Mouse (Mus musculus): ENCODE measurements around the gene Laptm5. TPM values are rescaled to one million over a fixed set of nuclear protein-coding genes. Genes with fewer than 3 reads are reported as not detected.

The Laptm5 gene
- polyA plus RNA-seq, 1 experiment from 2014 or later: 64.3 TPM

DNA sequence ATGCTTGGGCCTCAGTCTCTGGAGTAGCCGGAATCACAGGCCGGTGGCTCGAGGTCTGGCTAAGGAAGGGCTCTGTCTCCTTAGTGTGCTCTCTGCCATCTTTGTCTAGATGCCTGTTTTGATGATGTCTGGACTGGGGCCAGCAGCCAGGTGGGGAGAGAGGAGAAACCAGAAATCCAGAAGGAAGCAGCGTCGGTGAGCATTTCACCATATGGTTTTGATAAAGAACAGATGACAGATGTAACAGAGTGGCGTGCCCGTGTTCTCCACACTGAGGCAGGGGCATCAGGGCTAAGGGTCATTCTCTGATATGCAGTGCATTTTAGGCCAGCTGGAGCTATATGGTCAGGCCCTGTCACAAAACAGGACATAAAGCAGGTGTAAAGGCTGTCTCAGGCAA is 12.2 kb upstream of the Laptm5 start:
- no peak for ATAC-seq
- Histone ChIP-seq H3K9ac (no peak overlapping the region), H3K4me3 (no peak overlapping the region), H3K27ac (no peak overlapping the region), H3K4me2 (no peak overlapping the region), H3K9me3 (replicated peaks) (no peaks in the 10 kb centered on the region), H3K27me3 (replicated peaks) (no peaks in the 10 kb centered on the region), H3K4me1 (peaks cover 52% of the 10 kb centered on the region), H3K36me3 (no peaks in the 10 kb centered on the region)
- 64% methylated on average over 7 of the region's 7 CpGs for WGBS (ENCODE audit: insufficient replicate concordance)

DNA sequence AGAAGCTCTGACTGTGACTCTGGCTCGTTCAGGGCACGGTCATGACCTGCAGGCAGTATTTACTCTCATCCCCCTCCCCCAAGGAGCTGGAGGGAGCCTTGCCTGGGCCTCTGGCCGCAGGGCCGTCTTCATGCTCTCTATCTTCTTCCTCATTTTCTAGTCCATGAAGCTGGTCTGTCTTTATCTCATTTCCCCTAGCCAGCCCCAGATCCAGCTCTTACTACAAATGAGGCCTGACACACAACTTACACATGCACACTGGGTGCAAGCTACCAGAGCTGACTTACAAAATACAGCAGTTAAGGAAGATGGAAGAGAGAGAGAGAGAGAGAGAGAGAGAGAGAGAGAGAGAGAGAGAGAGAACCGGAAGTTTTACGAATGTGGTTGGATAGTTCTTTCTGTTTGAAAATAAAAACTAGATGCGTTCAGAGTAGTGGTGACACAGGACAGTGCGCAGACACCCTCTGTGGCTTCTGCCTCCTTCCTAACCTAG is 10.6 kb upstream of the Laptm5 start:
- Histone ChIP-seq H3K9ac (no peak overlapping the region), H3K4me2 (peak overlapping the region; percentile 13; the same call in 1 of the 2 replicates), H3K4me1 (peaks cover 60% of the 10 kb centered on the region), H3K9me3 (replicated peaks) (no peaks in the 10 kb centered on the region), H3K4me3 (no peak overlapping the region), H3K27me3 (replicated peaks) (no peaks in the 10 kb centered on the region), H3K27ac (peak overlapping the region; percentile 75), H3K36me3 (no peaks in the 10 kb centered on the region)
- peak; percentile 62 for ATAC-seq
- WGBS (ENCODE audit: insufficient replicate concordance): 18% methylated on average over 8 of the region's 8 CpGs

DNA sequence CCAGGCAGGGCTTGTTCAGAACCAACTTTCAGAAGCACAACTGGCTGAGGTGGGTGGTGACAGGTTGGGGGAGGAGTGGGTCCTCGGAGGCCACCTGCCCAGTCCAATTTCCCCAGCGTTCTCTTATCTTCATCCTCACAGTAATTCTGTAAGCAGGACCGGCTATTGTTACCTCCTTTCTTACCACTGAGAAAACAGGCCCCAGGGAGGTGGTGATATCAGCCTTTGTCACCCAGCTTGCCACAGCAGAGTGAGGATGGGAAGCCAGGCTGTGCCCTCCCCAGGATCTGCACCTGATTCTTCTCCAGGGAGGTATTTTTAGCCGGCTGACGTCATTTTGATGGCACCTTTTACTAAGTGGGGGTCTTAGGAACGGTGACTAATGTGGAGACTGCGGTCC is 7.9 kb upstream of the Laptm5 start:
- H3K27ac ChIP-seq: no peak overlapping the region
- H3K27me3 ChIP-seq (replicated peaks): no peaks in the 10 kb centered on the region
- H3K36me3 ChIP-seq: no peaks in the 10 kb centered on the region
- no peak overlapping the region for H3K4me3 ChIP-seq
- WGBS (ENCODE audit: insufficient replicate concordance): 37% methylated on average over 7 of the region's 7 CpGs
- ATAC-seq: 0 out of 2 replicates have a peak, but pooled peaks have one; percentile 17
- H3K4me2 ChIP-seq: no peak overlapping the region
- peaks cover 78% of the 10 kb centered on the region for H3K4me1 ChIP-seq
- H3K9ac ChIP-seq: no peak overlapping the region
- no peaks in the 10 kb centered on the region for H3K9me3 ChIP-seq (replicated peaks)

DNA sequence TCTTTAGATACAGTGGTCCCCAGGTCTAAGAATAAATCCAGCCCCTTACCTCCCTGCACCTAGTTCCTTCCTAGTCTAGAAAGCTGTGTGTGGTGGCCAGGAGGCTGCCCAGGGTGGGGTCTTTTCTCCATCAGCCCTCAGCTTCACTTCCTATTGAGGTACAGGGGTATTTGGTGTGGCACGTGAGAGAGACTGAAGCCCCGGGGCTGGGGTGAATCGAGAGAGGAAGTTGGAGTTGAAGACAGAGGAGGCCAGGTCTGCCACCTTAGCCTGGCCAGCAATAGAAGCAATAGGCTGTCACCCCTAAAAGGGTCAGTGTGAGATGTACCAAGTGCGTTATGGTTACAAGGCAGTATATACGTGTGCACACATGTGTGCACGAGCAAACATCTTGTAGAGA is 7.0 kb upstream of the Laptm5 start:
- 53% methylated on average over 6 of the region's 6 CpGs for WGBS (ENCODE audit: insufficient replicate concordance)
- Histone ChIP-seq H3K9me3 (replicated peaks) (no peaks in the 10 kb centered on the region), H3K9ac (no peak overlapping the region), H3K36me3 (no peaks in the 10 kb centered on the region), H3K27me3 (replicated peaks) (no peaks in the 10 kb centered on the region), H3K4me3 (no peak overlapping the region), H3K4me1 (peaks cover 82% of the 10 kb centered on the region), H3K4me2 (no peak overlapping the region), H3K27ac (no peak overlapping the region)
- no peak for ATAC-seq

DNA sequence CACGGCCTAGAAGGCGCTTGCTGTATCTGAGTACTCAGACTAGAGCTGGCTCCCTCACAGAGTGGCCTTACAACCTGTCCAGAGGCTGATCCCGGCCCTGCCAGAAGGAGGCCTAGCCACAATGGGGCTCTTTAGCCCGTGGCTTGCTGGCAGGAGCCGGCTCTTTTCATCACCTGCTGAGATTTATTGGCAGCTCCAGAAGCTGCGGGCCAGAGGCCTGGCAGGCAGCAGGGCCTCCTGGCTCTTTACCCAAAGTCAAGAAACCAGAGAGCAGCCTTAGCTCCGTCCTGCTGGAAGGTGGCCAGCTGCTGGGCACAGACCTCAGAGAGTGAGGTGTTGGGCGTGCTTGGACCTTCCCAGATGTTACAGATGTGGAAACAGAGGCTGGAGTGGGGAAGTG is 6.6 kb upstream of the Laptm5 start:
- no peaks in the 10 kb centered on the region for H3K36me3 ChIP-seq
- H3K9me3 ChIP-seq (replicated peaks): no peaks in the 10 kb centered on the region
- H3K4me3 ChIP-seq: no peak overlapping the region
- H3K4me2 ChIP-seq: no peak overlapping the region
- ATAC-seq: no peak
- WGBS (ENCODE audit: insufficient replicate concordance): 59% methylated on average over 8 of the region's 8 CpGs
- H3K4me1 ChIP-seq: peaks cover 82% of the 10 kb centered on the region
- no peak overlapping the region for H3K9ac ChIP-seq
- no peak overlapping the region for H3K27ac ChIP-seq
- no peaks in the 10 kb centered on the region for H3K27me3 ChIP-seq (replicated peaks)

DNA sequence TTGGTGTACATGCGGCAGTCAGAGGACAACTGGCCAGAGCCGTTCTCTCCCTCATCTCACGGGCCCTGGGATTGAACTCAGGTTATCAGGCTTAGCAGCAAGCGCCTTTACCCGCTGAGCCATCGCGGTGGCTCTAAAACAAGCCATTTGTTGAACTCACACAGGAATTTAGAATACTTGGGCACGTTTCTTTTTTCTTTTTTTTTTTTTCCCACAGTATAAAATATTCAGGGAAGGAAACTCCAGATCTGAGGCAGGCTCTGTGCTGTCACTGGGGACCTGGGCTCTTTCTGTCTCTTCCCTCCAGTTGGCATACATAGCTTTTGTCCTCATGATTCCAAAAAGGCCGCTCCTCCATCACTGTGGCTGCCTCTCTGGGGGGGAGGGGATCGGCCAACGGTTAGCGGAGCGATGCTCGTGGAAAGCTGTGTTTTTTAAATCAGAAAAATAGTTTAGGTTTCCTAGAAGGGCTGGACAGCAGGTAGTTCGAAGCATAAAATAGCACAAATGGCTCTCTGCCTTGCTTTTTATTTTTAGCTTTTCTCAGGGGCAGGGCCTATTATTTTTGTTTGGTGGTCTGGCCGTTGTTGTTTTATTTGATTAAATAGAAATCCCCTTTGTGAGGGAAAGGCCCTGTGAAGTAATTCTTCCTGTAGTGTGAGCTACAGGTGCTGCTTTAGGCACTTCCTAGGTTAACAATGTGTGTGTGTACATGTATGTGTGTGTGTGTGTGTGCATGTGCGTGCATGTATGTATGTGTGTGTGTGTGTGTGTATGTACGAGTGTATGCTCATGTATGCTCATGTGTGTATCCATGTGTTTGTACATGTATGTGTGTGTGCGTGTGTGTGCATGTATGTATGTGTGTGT is 5.5 kb upstream of the Laptm5 start:
- Histone ChIP-seq H3K4me3 (no peak overlapping the region), H3K9ac (no peak overlapping the region), H3K4me2 (no peak overlapping the region), H3K27ac (no peak overlapping the region), H3K27me3 (replicated peaks) (no peaks in the 10 kb centered on the region), H3K36me3 (no peaks in the 10 kb centered on the region), H3K9me3 (replicated peaks) (no peaks in the 10 kb centered on the region), H3K4me1 (peaks cover 75% of the 10 kb centered on the region)
- 79% methylated on average over 19 of the region's 19 CpGs for WGBS (ENCODE audit: insufficient replicate concordance)
- ATAC-seq: no peak

DNA sequence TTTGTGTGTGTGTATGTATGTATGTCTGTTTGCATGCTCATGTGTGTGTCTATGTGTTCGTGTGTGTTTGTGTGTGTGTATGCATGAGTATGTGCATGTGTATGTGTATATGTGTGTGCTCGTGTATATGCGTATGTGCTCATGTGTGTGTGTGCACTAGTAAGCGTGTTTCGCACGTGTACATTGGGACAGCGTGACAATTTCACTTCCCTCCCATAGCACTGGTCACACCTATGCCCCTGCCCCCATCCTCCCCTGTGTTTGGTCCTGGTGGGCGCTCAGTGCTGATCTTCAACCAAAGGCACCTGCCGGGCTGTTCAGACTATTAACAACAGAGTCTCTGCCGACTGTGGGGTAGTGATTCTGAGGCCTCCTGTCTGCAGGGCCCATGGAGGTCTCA is 4.8 kb upstream of the Laptm5 start:
- H3K4me1 ChIP-seq: peaks cover 71% of the 10 kb centered on the region
- H3K27ac ChIP-seq: no peak overlapping the region
- no peak overlapping the region for H3K4me2 ChIP-seq
- no peak overlapping the region for H3K4me3 ChIP-seq
- WGBS (ENCODE audit: insufficient replicate concordance): 74% methylated on average over 10 of the region's 10 CpGs
- H3K9ac ChIP-seq: no peak overlapping the region
- H3K9me3 ChIP-seq (replicated peaks): no peaks in the 10 kb centered on the region
- no peak for ATAC-seq
- no peaks in the 10 kb centered on the region for H3K36me3 ChIP-seq
- no peaks in the 10 kb centered on the region for H3K27me3 ChIP-seq (replicated peaks)

DNA sequence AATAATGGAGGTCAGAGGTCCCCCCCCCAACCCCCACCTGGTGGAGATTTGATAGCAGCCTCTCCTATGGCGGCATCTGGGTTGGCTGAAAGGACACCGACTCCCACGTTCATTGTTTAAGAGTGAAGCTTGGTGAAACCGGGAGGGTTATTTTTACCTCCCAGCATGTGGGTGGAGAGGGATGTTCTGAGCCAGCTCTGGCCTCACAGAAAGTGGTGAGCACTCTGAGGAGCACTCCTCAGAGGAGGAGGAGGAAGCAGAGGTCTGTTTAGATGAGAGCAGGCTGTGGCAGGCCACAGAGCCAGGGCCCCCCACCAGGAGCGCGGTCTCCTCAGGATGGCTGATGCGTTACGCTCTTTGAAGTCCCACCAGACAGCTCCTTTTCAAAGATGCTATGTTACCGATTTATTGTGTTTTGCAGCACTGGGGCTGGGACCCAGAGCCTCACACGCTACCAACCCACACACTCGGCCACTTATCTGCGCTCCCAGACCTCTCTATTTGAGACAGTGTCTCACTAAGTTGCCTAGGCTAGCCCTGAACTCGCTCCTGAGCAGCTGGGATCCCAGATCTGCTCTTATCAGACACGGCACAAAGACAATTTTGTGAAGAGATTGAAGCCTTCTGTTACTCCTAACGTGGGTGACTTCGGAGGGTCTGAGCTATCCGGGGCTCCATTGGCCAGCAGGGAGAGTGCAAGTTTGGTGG is 3.6 kb upstream of the Laptm5 start:
- no peak overlapping the region for H3K4me3 ChIP-seq
- 17% methylated on average over 17 of the region's 17 CpGs for WGBS (ENCODE audit: insufficient replicate concordance)
- peaks cover 72% of the 10 kb centered on the region for H3K4me1 ChIP-seq
- H3K9ac ChIP-seq: no peak overlapping the region
- H3K36me3 ChIP-seq: no peaks in the 10 kb centered on the region
- no peaks in the 10 kb centered on the region for H3K9me3 ChIP-seq (replicated peaks)
- ATAC-seq: peak; percentile 59
- H3K27ac ChIP-seq: no peak overlapping the region
- no peaks in the 10 kb centered on the region for H3K27me3 ChIP-seq (replicated peaks)
- no peak overlapping the region for H3K4me2 ChIP-seq

DNA sequence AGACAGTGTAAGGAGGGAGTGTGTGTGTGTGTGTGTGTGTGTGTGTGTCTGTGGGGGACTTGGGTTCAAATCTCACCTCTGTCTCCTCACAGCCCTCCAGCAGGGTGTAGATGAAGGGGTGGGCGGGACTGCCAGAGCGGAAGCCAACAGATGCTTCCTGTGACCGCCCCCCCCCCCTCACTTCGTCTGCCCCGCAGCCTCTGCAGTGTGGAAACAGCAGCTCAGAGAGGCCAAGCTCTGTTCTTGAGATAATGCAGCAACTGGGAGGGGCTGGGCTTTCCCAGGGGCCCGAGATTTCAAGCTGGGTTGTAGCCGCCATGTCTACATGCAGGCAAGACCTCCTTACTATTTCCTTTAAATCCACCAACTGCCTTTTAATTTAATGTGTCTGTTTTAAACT is 2.3 kb upstream of the Laptm5 start:
- WGBS (ENCODE audit: insufficient replicate concordance): 6% methylated on average over 7 of the region's 7 CpGs
- peak; percentile 59; the same call in 1 of the 2 replicates for ATAC-seq
- H3K4me1 ChIP-seq: peaks cover 71% of the 10 kb centered on the region

DNA sequence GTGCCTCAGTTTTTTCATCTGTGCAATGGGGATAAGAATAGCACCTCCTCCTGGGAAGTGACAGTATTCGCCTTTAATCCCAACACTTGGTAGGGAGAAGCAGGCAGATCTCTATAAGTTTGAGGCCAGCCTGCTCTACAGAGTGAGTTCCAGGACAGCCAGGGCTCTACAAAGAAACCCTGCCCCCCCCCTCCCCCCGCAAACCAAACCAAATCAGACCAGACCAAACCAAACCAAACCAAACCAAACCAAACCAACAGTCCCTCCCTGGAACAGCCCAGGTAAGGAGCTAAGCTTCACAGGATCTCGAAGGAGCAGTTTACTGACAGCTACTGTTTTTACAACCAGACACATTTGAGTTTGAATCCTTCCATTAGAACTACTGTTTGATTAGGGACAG is 299 bp upstream of the Laptm5 start:
- Histone ChIP-seq H3K4me2 (peak overlapping the region; percentile 39), H3K4me1 (peaks cover 78% of the 10 kb centered on the region), H3K27ac (no peak overlapping the region), H3K36me3 (no peaks in the 10 kb centered on the region), H3K9ac (no peak overlapping the region), H3K27me3 (replicated peaks) (no peaks in the 10 kb centered on the region), H3K4me3 (0 out of 2 replicates have a peak overlapping the region, but pooled peaks have one; percentile 39), H3K9me3 (replicated peaks) (no peaks in the 10 kb centered on the region)
- no peak for ATAC-seq
- WGBS (ENCODE audit: insufficient replicate concordance): 49% methylated on average over 3 of the region's 3 CpGs

More for the DNA sequence above, 2.3 kb upstream of the Laptm5 start:
- Histone ChIP-seq H3K9me3 (replicated peaks) (no peaks in the 10 kb centered on the region), H3K36me3 (no peaks in the 10 kb centered on the region), H3K4me3 (no peak overlapping the region), H3K9ac (no peak overlapping the region), H3K4me2 (peak overlapping the region; percentile 3; the same call in 1 of the 2 replicates), H3K27ac (no peak overlapping the region), H3K27me3 (replicated peaks) (no peaks in the 10 kb centered on the region)

DNA sequence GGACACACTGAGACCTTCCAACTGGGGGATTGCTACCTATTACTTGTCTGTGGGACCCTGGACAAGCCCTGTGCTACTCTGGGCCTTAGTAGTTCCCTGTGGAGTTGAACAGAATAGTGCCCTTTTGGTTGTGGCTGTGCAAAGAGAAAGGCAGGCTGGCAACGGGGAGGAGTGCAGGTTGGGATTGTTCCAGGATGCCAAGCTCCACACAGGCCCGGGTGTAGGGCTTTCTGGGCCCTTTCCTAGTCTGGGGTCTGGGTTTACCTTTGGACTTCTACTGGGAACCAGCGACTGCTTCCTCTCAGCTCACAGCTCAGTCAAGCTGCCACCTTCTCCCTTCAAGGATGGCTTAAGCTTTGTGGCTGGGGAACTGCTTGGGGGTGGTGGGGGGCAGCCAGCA is 586 bp downstream of the Laptm5 start:
- peak overlapping the region; percentile 48; the same call in 1 of the 2 replicates for H3K9ac ChIP-seq
- no peak for ATAC-seq
- peaks cover 83% of the 10 kb centered on the region for H3K4me1 ChIP-seq
- peak overlapping the region; percentile 73 for H3K27ac ChIP-seq
- peak overlapping the region; percentile 39 for H3K4me2 ChIP-seq
- H3K36me3 ChIP-seq: no peaks in the 10 kb centered on the region
- peak overlapping the region; percentile 39 for H3K4me3 ChIP-seq
- H3K9me3 ChIP-seq (replicated peaks): no peaks in the 10 kb centered on the region
- WGBS (ENCODE audit: insufficient replicate concordance): 22% methylated on average over 3 of the region's 3 CpGs
- H3K27me3 ChIP-seq (replicated peaks): no peaks in the 10 kb centered on the region

DNA sequence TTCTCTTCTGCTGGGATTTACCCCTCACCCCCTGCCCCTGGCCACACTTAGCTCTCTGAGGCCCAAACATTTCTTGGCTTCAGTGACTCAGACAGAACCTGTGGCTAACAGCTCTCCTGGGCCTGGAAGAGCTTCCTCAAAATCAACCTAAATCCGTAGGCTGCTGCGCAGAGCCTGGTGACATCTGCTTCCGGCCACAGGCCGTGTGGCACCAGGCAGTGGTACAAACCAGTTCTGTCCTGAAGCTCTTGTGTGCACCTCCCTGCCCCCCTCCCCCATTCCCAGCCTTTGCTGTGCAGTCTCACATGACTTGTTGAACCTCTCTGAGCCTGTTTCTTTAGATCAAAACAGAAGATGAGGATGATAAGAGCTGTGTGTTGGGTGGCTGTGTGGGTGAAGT is 1.1 kb downstream of the Laptm5 start:
- peak overlapping the region; percentile 39 for H3K4me3 ChIP-seq
- WGBS (ENCODE audit: insufficient replicate concordance): 21% methylated on average over 4 of the region's 4 CpGs
- H3K4me2 ChIP-seq: peak overlapping the region; percentile 39
- no peaks in the 10 kb centered on the region for H3K36me3 ChIP-seq
- peak overlapping the region; percentile 73 for H3K27ac ChIP-seq
- H3K9ac ChIP-seq: no peak overlapping the region
- H3K4me1 ChIP-seq: peaks cover 81% of the 10 kb centered on the region
- H3K9me3 ChIP-seq (replicated peaks): no peaks in the 10 kb centered on the region
- H3K27me3 ChIP-seq (replicated peaks): no peaks in the 10 kb centered on the region
- peak; percentile 28 for ATAC-seq
